Mouse (Mus musculus) olfactory bulb, adult 2 months (tissue): Measurements from ENCODE around the gene Pik3cg. TPM values are rescaled to one million over a fixed set of nuclear protein-coding genes. Genes with fewer than 3 reads are reported as not detected.
"Not testable (repeated sequence)": the region's sequence is repeated elsewhere in the genome, so short reads cannot be mapped to it uniquely, and the experiment has no call there.

Source experiments
- H3K27ac ChIP-seq: fragments of 200-500 bp; 2 replicates; pipeline ENCODE4 v1.5.1; 2012; ENCODE audit warnings: low read depth, low read length; ENCODE audit not compliant: insufficient read depth
- H3K4me1 ChIP-seq: fragments of 200-500 bp; 2 replicates; pipeline ENCODE4 v1.6.1; 2012; ENCODE audit warnings: low read length; ENCODE audit not compliant: control insufficient read depth, insufficient read depth
- H3K4me3 ChIP-seq: fragments of 200-500 bp; 2 replicates; pipeline ENCODE4 v1.5.1; 2012; ENCODE audit warnings: mild to moderate bottlenecking, low read depth, low read length, moderate library complexity; ENCODE audit not compliant: insufficient read depth
- CTCF ChIP-seq: fragments of 200-500 bp; IDR thresholded peaks from 2 replicates; pipeline ENCODE4 v1.5.1; 2012; ENCODE audit warnings: low read depth, mild to moderate bottlenecking, low read length, moderate library complexity; ENCODE audit not compliant: insufficient read depth
- POLR2A ChIP-seq: fragments of 200-500 bp; IDR thresholded peaks from 2 replicates; pipeline ENCODE4 v1.6.1; 2012; ENCODE audit warnings: mild to moderate bottlenecking, low read depth, low read length, moderate library complexity; ENCODE audit not compliant: insufficient read depth
- WGBS: fragments of 180-500 bp; shearing (Covaris S2); methylation state at CpG from one replicate; pipeline ENCODE4 v1.1.7; 2018; 5-methylcytosine and 5-hydroxymethylcytosine counted together
- polyA plus RNA-seq: library from polyadenylated mRNA; stranded (reverse); fragments of >200 nt; gene quantifications from 2 replicates; pipeline ENCODE4 v1.2.4, GENCODE M21; 2012; ENCODE audit warnings: low replicate concordance; ENCODE audit not compliant: missing spikeins, insufficient read depth, insufficient read length

Pik3cg gene
- not detected in 2 replicates for polyA plus RNA-seq

- WGBS, result 50% methylated on average over 22 of the region's 22 CpGs
- TF ChIP-seq POLR2A, result no peak
- TF ChIP-seq CTCF, result no peak
- no peak within 1 kb of the TSS for H3K27ac ChIP-seq
- H3K4me3 ChIP-seq, result peak within 1 kb of the TSS; percentile 23
- H3K4me1 ChIP-seq, result 0 out of 2 replicates have a peak, but pooled peaks cover 4% of the 10 kb centered on the region
These were observed at the start of gene Pik3cg for GRCm38 (mm10) chr12:32207948-32208891. TSS of gene Pik3cg (minus strand) at chr12:32208659.

GRCm38 (mm10) chr12:32248483-32248882 is 40.0 kb upstream of the Pik3cg start:
- H3K4me3 ChIP-seq, result no peak overlapping the region
- WGBS, result 61% methylated on average over 2 of the region's 2 CpGs
- TF ChIP-seq POLR2A, result no peak
- no peak for TF ChIP-seq CTCF

GRCm38 (mm10) chr12:32245566-32246233 is 37.2 kb upstream of the Pik3cg start:
- Histone ChIP-seq H3K4me1 (no peaks in the 10 kb centered on the region), H3K4me3 (no peak overlapping the region), H3K27ac (no peak overlapping the region)
- TF ChIP-seq CTCF (no peak), POLR2A (no peak)
- 69% methylated on average over 5 of the region's 5 CpGs for WGBS

More at GRCm38 (mm10) chr12:32248483-32248882, 40.0 kb upstream of the Pik3cg start:
- Histone ChIP-seq H3K4me1 (no peaks in the 10 kb centered on the region), H3K27ac (no peak overlapping the region)

GRCm38 (mm10) chr12:32243586-32243985 is 35.1 kb upstream of the Pik3cg start:
- H3K4me3 ChIP-seq, result no peak overlapping the region
- no peaks in the 10 kb centered on the region for H3K4me1 ChIP-seq
- no peak for TF ChIP-seq CTCF
- no peak for TF ChIP-seq POLR2A
- no peak overlapping the region for H3K27ac ChIP-seq
- 83% methylated on average over 1 of the region's 1 CpGs for WGBS

GRCm38 (mm10) chr12:32239134-32239533 is 30.7 kb upstream of the Pik3cg start:
- H3K4me1 ChIP-seq, H3K4me3 ChIP-seq, H3K27ac ChIP-seq: not testable (repeated sequence)
- WGBS, result 86% methylated on average over 3 of the region's 3 CpGs

GRCm38 (mm10) chr12:32238433-32238832 is 30.0 kb upstream of the Pik3cg start:
- H3K4me3 ChIP-seq, result no peak overlapping the region
- H3K4me1 ChIP-seq, result no peaks in the 10 kb centered on the region; the same call in 1 of the 2 replicates
- 67% methylated on average over 5 of the region's 5 CpGs for WGBS
- H3K27ac ChIP-seq, result no peak overlapping the region
- no peak for TF ChIP-seq POLR2A
- no peak for TF ChIP-seq CTCF

GRCm38 (mm10) chr12:32237839-32238238 is 29.4 kb upstream of the Pik3cg start:
- no peak for TF ChIP-seq POLR2A
- TF ChIP-seq CTCF, result no peak
- Histone ChIP-seq H3K27ac (no peak overlapping the region), H3K4me3 (no peak overlapping the region), H3K4me1 (no peaks in the 10 kb centered on the region; the same call in 1 of the 2 replicates)
- 70% methylated on average over 5 of the region's 5 CpGs for WGBS

GRCm38 (mm10) chr12:32237139-32237538 is 28.7 kb upstream of the Pik3cg start:
- WGBS, result 70% methylated on average over 1 of the region's 1 CpGs
- Histone ChIP-seq H3K4me1 (no peaks in the 10 kb centered on the region; the same call in 1 of the 2 replicates), H3K27ac (no peak overlapping the region), H3K4me3 (no peak overlapping the region)
- TF ChIP-seq CTCF (no peak), POLR2A (no peak)

- no peak overlapping the region for H3K4me3 ChIP-seq
- TF ChIP-seq POLR2A, result no peak
- no peak for TF ChIP-seq CTCF
- WGBS, result 93% methylated on average over 3 of the region's 3 CpGs
These were observed 28.0 kb upstream of the Pik3cg start for GRCm38 (mm10) chr12:32236450-32236849.

More at GRCm38 (mm10) chr12:32236450-32236849, 28.0 kb upstream of the Pik3cg start:
- Histone ChIP-seq H3K27ac (no peak overlapping the region), H3K4me1 (no peaks in the 10 kb centered on the region; the same call in 1 of the 2 replicates)
